In the genomic region with DNA sequence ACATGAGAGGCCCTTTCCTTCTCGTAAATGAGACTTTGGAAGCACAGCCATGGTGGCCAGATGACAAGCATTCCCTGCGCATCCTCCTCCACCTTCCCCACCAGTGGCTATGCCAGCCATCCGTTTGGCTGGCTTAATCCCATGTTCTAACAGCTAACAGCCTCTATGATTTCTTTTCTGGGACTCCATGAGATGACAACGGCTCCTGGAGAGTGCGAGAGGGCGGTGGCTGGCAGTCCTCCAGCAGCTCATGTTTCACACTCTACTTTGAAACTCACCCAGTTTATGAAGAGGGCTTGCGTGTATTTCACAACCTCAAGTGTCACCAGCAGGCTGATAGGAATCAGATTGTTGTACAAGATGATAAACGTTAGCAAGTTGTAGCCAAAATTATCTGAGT, we compare ENCODE assay signal across 9 mouse cellular contexts.
DNase-seq lines count a peak whose midpoint lies in the region; ATAC-seq and TF ChIP-seq lines count a peak whose summit lies in the region.
"Had no signal": no experiment of that assay in that cellular context is flagged by ENCODE, and none has a peak within 500 bp of the region (broad histone marks: within the 10 kb centered on the region; RNA-seq: fewer than 3 reads in every experiment).

No protein-coding gene starts in this region.

- DNase-seq in kidney, postnatal 4 days: peak; percentile 79 to 82
- DNase-seq in frontal cortex, postnatal 25 days (ENCODE audit: low spot score in 2 of 2): peak; percentile 61 to 65
- peak; percentile 77 for DNase-seq in layer of hippocampus, adult 11-12 months (ENCODE audit: low spot score)
- DNase-seq in lung, postnatal 0 days (ENCODE audit: low spot score): peak; percentile 88
- DNase-seq in spleen, postnatal 36 days (ENCODE audit: low spot score in 2 of 2): no peak

- TF ChIP-seq EP300 in lung, postnatal 0 days (IDR thresholded peaks at IDR 0.05): peak; percentile 52; the same call in 1 of the 2 replicates

- H3K4me1 ChIP-seq in kidney, embryonic 16.5 days (ENCODE audit: insufficient read depth, low read length): peaks cover 4% of the 10 kb centered on the region; the same call in 1 of the 2 replicates
- no peaks in the 10 kb centered on the region for H3K4me1 ChIP-seq in lung, postnatal 0 days (ENCODE audit: insufficient read depth, low read depth, low read length)
- no peaks in the 10 kb centered on the region for H3K4me1 ChIP-seq in hindbrain, embryonic 16.5 days (ENCODE audit: control insufficient read depth, insufficient read depth, low read depth, low read length)

- no peak for TF ChIP-seq CTCF in lung, postnatal 0 days (IDR thresholded peaks at IDR 0.05)

- no peak overlapping the region for H3K27ac ChIP-seq in kidney, embryonic 16.5 days (ENCODE audit: low read length)
- no peak overlapping the region for H3K27ac ChIP-seq in lung, postnatal 0 days (ENCODE audit: low read length)
- H3K27ac ChIP-seq in hindbrain, embryonic 16.5 days (ENCODE audit: low read depth, low read length): no peak overlapping the region

- no peaks in the 10 kb centered on the region for H3K27me3 ChIP-seq in kidney, embryonic 16.5 days (ENCODE audit: insufficient read depth, low read length)
- H3K27me3 ChIP-seq in lung, postnatal 0 days (replicated peaks; ENCODE audit: insufficient read depth, low read length): no peaks in the 10 kb centered on the region; the same call in 1 of the 2 replicates
- no peaks in the 10 kb centered on the region for H3K27me3 ChIP-seq in hindbrain, embryonic 16.5 days (replicated peaks; ENCODE audit: control insufficient read depth, insufficient read depth, low read length)

- H3K4me3 ChIP-seq in kidney, embryonic 16.5 days (ENCODE audit: low read length): no peak overlapping the region
- no peak overlapping the region for H3K4me3 ChIP-seq in lung, postnatal 0 days (ENCODE audit: low read depth, low read length)
- no peak overlapping the region for H3K4me3 ChIP-seq in hindbrain, embryonic 16.5 days (ENCODE audit: low read length)
- H3K4me3 ChIP-seq: myocyte had no signal

- no peaks in the 10 kb centered on the region for H3K36me3 ChIP-seq in kidney, embryonic 16.5 days (ENCODE audit: insufficient read depth, low read length)
- no peaks in the 10 kb centered on the region for H3K36me3 ChIP-seq in lung, postnatal 0 days (ENCODE audit: insufficient read depth, low read length)
- H3K36me3 ChIP-seq in hindbrain, embryonic 16.5 days (ENCODE audit: control insufficient read depth, insufficient read depth, low read length): no peaks in the 10 kb centered on the region

- no peaks in the 10 kb centered on the region for H3K9me3 ChIP-seq in kidney, embryonic 16.5 days (ENCODE audit: low read length)
- no peaks in the 10 kb centered on the region for H3K9me3 ChIP-seq in lung, postnatal 0 days (ENCODE audit: low read length)
- H3K9me3 ChIP-seq in hindbrain, embryonic 16.5 days (ENCODE audit: control insufficient read depth, low read length): no peaks in the 10 kb centered on the region

- WGBS in kidney, embryonic 16.5 days: 33% methylated on average over 8 of the region's 8 CpGs
- 30% methylated on average over 8 of the region's 8 CpGs for WGBS in lung, postnatal 0 days
- 72% methylated on average over 8 of the region's 8 CpGs for WGBS in hindbrain, embryonic 16.5 days

- H3K4me2 ChIP-seq in kidney, embryonic 16.5 days (replicated peaks; ENCODE audit: low read depth, low read length): no peak overlapping the region
- no peak overlapping the region for H3K4me2 ChIP-seq in lung, postnatal 0 days (replicated peaks; ENCODE audit: low read depth, low read length)
- no peak overlapping the region for H3K4me2 ChIP-seq in hindbrain, embryonic 16.5 days (ENCODE audit: low read length)

- no peak overlapping the region for H3K9ac ChIP-seq in kidney, embryonic 16.5 days (replicated peaks; ENCODE audit: low read length)
- H3K9ac ChIP-seq in lung, postnatal 0 days (replicated peaks; ENCODE audit: low read depth): no peak overlapping the region
- no peak overlapping the region for H3K9ac ChIP-seq in hindbrain, embryonic 16.5 days (ENCODE audit: low read depth, low read length)

- ATAC-seq in kidney, embryonic 16.5 days (ENCODE audit: low FRiP score, low TSS enrichment): no peak
- ATAC-seq in lung, postnatal 0 days: peak; percentile 90
- no peak for ATAC-seq in erythroid progenitor cell, adult 5-6 weeks (replicated peaks; ENCODE audit: low FRiP score, poor library complexity, severe bottlenecking)
- ATAC-seq in hindbrain, embryonic 16.5 days: no peak

Comparison
In these comparisons a context has a peak if more than half of its experiments do, and no peak if none do; other contexts are left out.
1. DNase-seq: peak in kidney, postnatal 4 days (2 of 2), frontal cortex, postnatal 25 days (2 of 2), layer of hippocampus, adult 11-12 months (single experiment) and lung, postnatal 0 days (single experiment); none in spleen, postnatal 36 days (0 of 2).